Mouse (Mus musculus) forebrain, embryonic 13.5 days (tissue): ENCODE measurements at regions not wholly inside any gene's neighbourhood (a gene's known extent, or its start where the extent isn't known, plus 50 kb on each side); places are given as distances from the start of the nearest gene placed in this dataset.
A peak's percentile ranks its signal among the peaks of the same experiment; 100 is the strongest.

Source experiments
- ATAC-seq: fragments of 200-750 bp; cut with Nextera tagmentation; 2 replicates; pipeline ENCODE4 v1.8.0; 2017
- H3K27ac ChIP-seq: fragments of 300-500 bp; sonication (generic); 2 replicates; pipeline ENCODE4 v1.5.1; 2015; ENCODE audit warnings: inconsistent platforms, mild to moderate bottlenecking, moderate library complexity
- H3K27me3 ChIP-seq: fragments of 300-500 bp; sonication (generic); 2 replicates; pipeline ENCODE4 v1.6.1; 2015; ENCODE audit warnings: mild to moderate bottlenecking, inconsistent platforms
- H3K36me3 ChIP-seq: fragments of 300-500 bp; sonication (generic); 2 replicates; pipeline ENCODE4 v1.6.1; 2015; ENCODE audit warnings: mild to moderate bottlenecking, inconsistent platforms; ENCODE audit not compliant: poor library complexity, severe bottlenecking
- H3K4me1 ChIP-seq: fragments of 300-500 bp; sonication (generic); 2 replicates; pipeline ENCODE4 v1.6.1; 2015; ENCODE audit warnings: inconsistent platforms
- H3K4me2 ChIP-seq: fragments of 300-500 bp; sonication (generic); 2 replicates; pipeline ENCODE4 v1.6.1; 2015; ENCODE audit warnings: inconsistent platforms, mild to moderate bottlenecking, moderate library complexity
- H3K4me3 ChIP-seq: fragments of 300-500 bp; sonication (generic); 2 replicates; pipeline ENCODE4 v1.5.1; 2015; ENCODE audit warnings: mild to moderate bottlenecking, inconsistent platforms
- H3K9ac ChIP-seq: fragments of 300-500 bp; sonication (generic); 2 replicates; pipeline ENCODE4 v1.6.1; 2015; ENCODE audit warnings: mild to moderate bottlenecking, inconsistent platforms
- H3K9me3 ChIP-seq: fragments of 300-500 bp; sonication (generic); replicated peaks from 2 replicates; pipeline ENCODE4 v1.6.1; 2016; ENCODE audit warnings: inconsistent platforms
- WGBS: fragments of 180-500 bp; shearing (Covaris S2); methylation state at CpG from one replicate; pipeline ENCODE4 v1.1.7; 2015; 5-methylcytosine and 5-hydroxymethylcytosine counted together

GRCm38 (mm10) chr12:29258966-29259365, 269.2 kb upstream of the Myt1l start:
- Histone ChIP-seq H3K9ac (no peak overlapping the region), H3K27ac (peak overlapping the region; percentile 68)

DNA sequence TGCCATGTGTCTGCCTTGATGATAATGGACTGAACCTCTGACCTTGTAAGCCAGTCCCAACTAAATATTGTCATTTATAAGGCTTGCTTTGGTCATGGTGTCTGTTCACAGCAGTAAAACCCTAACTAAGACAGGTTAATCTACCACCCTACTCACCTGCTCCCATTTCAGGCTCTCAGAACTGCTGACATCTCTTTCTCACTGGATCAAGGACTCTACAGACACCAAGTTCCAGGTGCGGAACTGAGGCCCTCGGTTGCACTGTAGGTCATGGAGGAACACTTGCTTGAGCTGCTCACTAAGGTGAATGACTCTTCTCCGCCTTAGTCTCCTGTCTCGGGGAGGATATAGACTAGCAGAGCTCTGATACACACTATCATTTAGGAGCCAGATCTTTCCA, 254.0 kb upstream of the Myt1l start:
- Histone ChIP-seq H3K4me2 (no peak overlapping the region), H3K9me3 (no peaks in the 10 kb centered on the region), H3K27me3 (no peaks in the 10 kb centered on the region), H3K4me1 (peaks cover 2% of the 10 kb centered on the region; the same call in 1 of the 2 replicates), H3K36me3 (no peaks in the 10 kb centered on the region), H3K9ac (no peak overlapping the region), H3K27ac (no peak overlapping the region), H3K4me3 (no peak overlapping the region)
- 95% methylated on average over 4 of the region's 4 CpGs for WGBS
- no peak for ATAC-seq

More at GRCm38 (mm10) chr12:29258966-29259365, 269.2 kb upstream of the Myt1l start:
- no peak overlapping the region for H3K4me2 ChIP-seq
- H3K4me1 ChIP-seq = peaks cover 26% of the 10 kb centered on the region
- no peaks in the 10 kb centered on the region for H3K36me3 ChIP-seq
- no peaks in the 10 kb centered on the region for H3K9me3 ChIP-seq
- H3K4me3 ChIP-seq = no peak overlapping the region
- ATAC-seq = no peak
- 59% methylated on average over 7 of the region's 7 CpGs for WGBS
- H3K27me3 ChIP-seq = no peaks in the 10 kb centered on the region

DNA sequence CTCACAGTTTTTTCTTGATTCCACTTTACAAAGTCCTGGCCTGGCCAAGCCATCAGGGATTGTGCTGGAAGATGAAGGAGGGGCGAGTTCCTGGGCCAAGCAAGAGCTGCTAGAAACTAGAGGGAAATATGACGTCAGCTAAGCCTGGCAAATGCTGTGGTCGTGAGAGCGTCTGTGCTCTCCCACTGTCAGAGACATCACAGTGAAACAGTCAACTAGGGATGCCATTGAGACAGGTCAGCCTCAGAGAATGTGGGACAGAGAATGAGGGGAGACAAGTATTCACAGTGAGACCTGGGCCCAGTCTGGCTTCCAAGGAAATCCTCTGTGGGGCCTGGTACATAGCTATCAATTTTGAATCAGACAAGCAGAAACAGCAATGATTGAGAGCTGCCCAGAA, 252.5 kb upstream of the Myt1l start:
- no peak for ATAC-seq
- Histone ChIP-seq H3K4me3 (no peak overlapping the region), H3K4me1 (peaks cover 17% of the 10 kb centered on the region), H3K9ac (no peak overlapping the region), H3K9me3 (no peaks in the 10 kb centered on the region), H3K4me2 (no peak overlapping the region), H3K36me3 (no peaks in the 10 kb centered on the region), H3K27me3 (no peaks in the 10 kb centered on the region), H3K27ac (no peak overlapping the region)
- 70% methylated on average over 4 of the region's 4 CpGs for WGBS

GRCm38 (mm10) chr12:29279631-29280080, 248.5 kb upstream of the Myt1l start:
- H3K4me2 ChIP-seq = peak overlapping the region; percentile 51
- ATAC-seq = peak; percentile 71
- H3K27me3 ChIP-seq = no peaks in the 10 kb centered on the region
- no peaks in the 10 kb centered on the region for H3K9me3 ChIP-seq
- WGBS = 1% methylated on average over 13 of the region's 13 CpGs
- H3K4me3 ChIP-seq = peak overlapping the region; percentile 11
- no peaks in the 10 kb centered on the region for H3K36me3 ChIP-seq
- peak overlapping the region; percentile 93 for H3K27ac ChIP-seq
- peak overlapping the region; percentile 55 for H3K9ac ChIP-seq
- H3K4me1 ChIP-seq = peaks cover 28% of the 10 kb centered on the region

GRCm38 (mm10) chr12:29280081-29280788, 247.9 kb upstream of the Myt1l start:
- H3K27ac ChIP-seq = peak overlapping the region; percentile 93
- H3K4me1 ChIP-seq = peaks cover 28% of the 10 kb centered on the region
- H3K4me2 ChIP-seq = peak overlapping the region; percentile 51
- H3K9me3 ChIP-seq = no peaks in the 10 kb centered on the region
- peak overlapping the region; percentile 55 for H3K9ac ChIP-seq
- H3K27me3 ChIP-seq = no peaks in the 10 kb centered on the region
- WGBS = 3% methylated on average over 9 of the region's 9 CpGs
- H3K4me3 ChIP-seq = peak overlapping the region; percentile 11
- H3K36me3 ChIP-seq = no peaks in the 10 kb centered on the region
- peak; percentile 79 for ATAC-seq

DNA sequence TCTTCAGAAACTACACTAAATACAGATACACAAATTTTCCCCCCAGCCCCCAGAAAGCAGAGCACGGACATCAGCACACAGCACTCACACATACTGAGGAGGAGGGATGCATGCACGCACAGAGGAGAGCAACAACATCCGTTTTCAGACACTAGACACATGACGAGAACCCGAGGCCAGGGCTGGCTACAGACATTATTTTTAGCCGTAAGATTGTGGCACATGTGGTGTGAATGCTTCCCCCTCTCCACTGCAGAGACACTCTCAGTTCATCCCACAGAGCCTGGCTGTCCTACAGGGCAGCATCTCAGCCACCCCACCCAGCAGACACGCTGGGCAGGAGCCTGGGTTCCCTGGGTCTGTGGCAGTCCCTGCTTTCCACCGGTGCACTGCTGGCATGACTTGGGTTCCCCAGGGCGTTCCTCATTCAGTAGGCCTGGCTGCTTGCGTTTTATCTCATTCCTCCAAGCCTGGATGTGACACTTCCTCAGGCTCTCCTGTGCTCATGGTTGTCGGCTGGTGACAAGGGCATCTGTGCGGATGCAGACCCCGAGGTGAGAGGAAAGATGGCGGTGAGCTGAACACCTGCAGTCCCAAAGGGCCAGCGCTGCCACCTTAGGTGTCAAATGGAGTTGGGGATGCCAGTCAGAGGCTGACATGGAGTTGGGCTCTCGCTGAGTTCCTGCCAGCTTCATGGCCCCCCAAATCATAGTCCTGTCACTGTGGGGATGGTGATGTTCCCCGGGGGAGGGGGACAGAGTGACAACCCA, 247.1 kb upstream of the Myt1l start:
- Histone ChIP-seq H3K4me1 (peaks cover 28% of the 10 kb centered on the region), H3K4me2 (peak overlapping the region; percentile 51; the same call in 1 of the 2 replicates), H3K9ac (peak overlapping the region; percentile 55), H3K9me3 (no peaks in the 10 kb centered on the region), H3K27me3 (no peaks in the 10 kb centered on the region), H3K4me3 (no peak overlapping the region), H3K36me3 (no peaks in the 10 kb centered on the region), H3K27ac (peak overlapping the region; percentile 93)
- peak; percentile 24 for ATAC-seq
- WGBS = 58% methylated on average over 17 of the region's 17 CpGs

DNA sequence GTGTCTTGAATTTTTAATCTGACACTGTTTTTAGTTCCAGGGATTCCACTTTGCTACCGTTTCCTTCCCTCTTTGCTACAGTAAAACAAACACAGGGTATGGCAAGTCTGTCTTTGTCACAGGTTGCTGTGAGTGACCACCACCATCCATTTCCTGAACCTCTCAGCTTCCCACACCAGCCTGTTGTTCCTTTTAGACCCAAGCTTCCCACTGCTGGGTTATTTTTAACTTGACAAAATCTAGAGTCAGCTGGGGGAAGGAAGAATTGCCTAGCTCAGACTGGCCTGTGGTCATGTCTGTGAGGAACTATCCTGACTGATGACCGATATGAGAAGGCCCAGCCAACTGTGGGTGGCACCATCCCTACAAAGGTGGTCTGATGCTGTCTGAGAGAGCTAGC, 239.4 kb upstream of the Myt1l start:
- no peaks in the 10 kb centered on the region for H3K36me3 ChIP-seq
- ATAC-seq = no peak
- no peak overlapping the region for H3K27ac ChIP-seq
- H3K4me3 ChIP-seq = no peak overlapping the region
- 71% methylated on average over 2 of the region's 2 CpGs for WGBS
- H3K9ac ChIP-seq = no peak overlapping the region
- H3K4me2 ChIP-seq = no peak overlapping the region
- no peaks in the 10 kb centered on the region for H3K27me3 ChIP-seq
- H3K4me1 ChIP-seq = peaks cover 9% of the 10 kb centered on the region
- H3K9me3 ChIP-seq = no peaks in the 10 kb centered on the region

DNA sequence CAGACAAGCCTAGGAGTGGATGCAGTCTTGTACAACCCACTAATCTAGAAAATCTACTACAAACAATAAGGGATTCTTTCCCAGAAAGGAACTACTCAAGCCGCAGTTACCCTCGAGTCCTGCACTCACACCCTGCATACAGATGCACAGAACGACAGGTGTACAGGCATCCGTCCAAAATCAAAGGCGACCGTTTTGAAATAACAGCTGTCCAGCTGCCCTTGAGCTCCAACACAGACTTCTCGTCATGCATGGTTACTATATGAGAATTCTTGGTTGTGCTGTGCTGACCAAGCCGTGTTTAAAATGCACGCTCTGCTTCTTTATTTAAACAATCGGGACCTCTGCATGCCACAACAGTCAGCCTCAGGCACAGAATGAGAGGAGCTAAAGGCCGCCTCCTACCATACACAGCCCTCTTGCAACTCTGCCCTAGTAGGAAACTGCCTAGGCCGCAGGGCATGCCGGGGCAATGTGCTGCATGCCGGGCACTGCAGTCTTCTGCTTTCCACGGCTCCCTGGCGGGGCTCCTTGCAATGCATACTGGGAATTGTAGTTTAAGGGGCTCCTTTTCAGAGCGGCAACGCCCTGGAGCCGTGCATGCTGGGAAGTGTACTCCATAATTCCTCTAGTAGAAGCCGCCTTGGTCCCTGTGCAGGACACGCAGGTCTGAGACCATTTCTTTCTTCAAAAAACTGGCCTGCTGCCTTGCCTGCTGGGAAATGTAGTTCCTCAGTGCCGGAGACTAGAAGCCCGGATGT, 237.4 kb upstream of the Myt1l start:
- Histone ChIP-seq H3K9ac (peak overlapping the region; percentile 60), H3K27ac (peak overlapping the region; percentile 83), H3K36me3 (no peaks in the 10 kb centered on the region), H3K9me3 (no peaks in the 10 kb centered on the region), H3K27me3 (no peaks in the 10 kb centered on the region), H3K4me3 (peak overlapping the region; percentile 31), H3K4me1 (peaks cover 9% of the 10 kb centered on the region), H3K4me2 (peak overlapping the region; percentile 60)
- 10% methylated on average over 23 of the region's 23 CpGs for WGBS
- ATAC-seq = peak; percentile 99

- no peaks in the 10 kb centered on the region for H3K4me1 ChIP-seq
- no peaks in the 10 kb centered on the region for H3K27me3 ChIP-seq
- no peak overlapping the region for H3K9ac ChIP-seq
- H3K27ac ChIP-seq = no peak overlapping the region
- no peak overlapping the region for H3K4me3 ChIP-seq
- H3K9me3 ChIP-seq = no peaks in the 10 kb centered on the region
- WGBS = 85% methylated on average over 5 of the region's 5 CpGs
- no peak overlapping the region for H3K4me2 ChIP-seq
- ATAC-seq = no peak
- H3K36me3 ChIP-seq = no peaks in the 10 kb centered on the region
Measured at GRCm38 (mm10) chr12:29297984-29298383, 230.2 kb upstream of the Myt1l start.

DNA sequence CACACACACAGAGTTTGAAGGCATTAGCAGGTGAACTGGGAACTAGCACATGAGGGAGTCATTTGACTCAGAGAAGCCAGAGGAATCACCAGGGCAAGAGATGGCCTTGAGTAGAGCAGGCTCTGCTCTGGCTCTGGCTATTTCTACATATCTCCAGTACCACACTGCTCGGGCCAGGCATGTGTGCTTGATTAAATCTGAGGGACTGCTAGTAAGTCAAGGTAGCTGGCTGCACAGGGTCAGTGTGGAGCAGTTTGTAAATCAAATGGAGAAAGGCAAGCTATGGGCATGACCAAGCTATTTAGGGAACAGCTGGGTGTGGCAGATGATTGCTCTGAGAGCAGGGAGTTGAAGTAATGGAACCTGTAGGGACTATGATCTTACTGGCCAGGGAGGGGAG, 212.5 kb upstream of the Myt1l start:
- no peak for ATAC-seq
- 86% methylated on average over 1 of the region's 1 CpGs for WGBS
- Histone ChIP-seq H3K9ac (no peak overlapping the region), H3K27me3 (no peaks in the 10 kb centered on the region), H3K4me1 (no peaks in the 10 kb centered on the region), H3K27ac (no peak overlapping the region), H3K9me3 (no peaks in the 10 kb centered on the region), H3K36me3 (no peaks in the 10 kb centered on the region), H3K4me2 (no peak overlapping the region), H3K4me3 (no peak overlapping the region)

GRCm38 (mm10) chr12:29321468-29321867, 206.7 kb upstream of the Myt1l start:
- 0 out of 2 replicates have a peak, but pooled peaks have one; percentile 27 for ATAC-seq

DNA sequence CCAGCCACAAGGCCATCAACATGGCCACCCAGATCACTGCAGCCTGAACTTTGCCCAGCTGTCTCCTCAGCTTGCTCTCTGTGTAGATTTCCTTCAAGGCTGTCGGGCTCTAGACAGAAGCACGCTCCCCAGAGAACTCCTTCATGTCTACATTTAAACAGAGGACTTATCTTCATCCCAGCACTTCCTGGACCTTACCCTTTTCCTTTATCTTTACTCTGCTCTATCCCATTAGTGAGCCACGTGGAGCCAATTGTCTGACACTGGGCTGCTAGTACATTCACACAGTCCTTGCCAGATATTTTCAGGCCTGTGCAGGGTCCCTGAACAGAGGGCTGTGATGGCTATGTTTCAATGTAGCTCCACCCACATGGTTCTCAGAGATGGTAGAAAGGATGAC, 204.7 kb upstream of the Myt1l start:
- H3K4me1 ChIP-seq = peaks cover 8% of the 10 kb centered on the region
- no peaks in the 10 kb centered on the region for H3K27me3 ChIP-seq
- no peaks in the 10 kb centered on the region for H3K36me3 ChIP-seq
- H3K4me2 ChIP-seq = no peak overlapping the region
- no peak overlapping the region for H3K9ac ChIP-seq
- 75% methylated on average over 3 of the region's 3 CpGs for WGBS
- H3K9me3 ChIP-seq = no peaks in the 10 kb centered on the region
- ATAC-seq = no peak
- no peak overlapping the region for H3K27ac ChIP-seq
- H3K4me3 ChIP-seq = no peak overlapping the region

More at GRCm38 (mm10) chr12:29321468-29321867, 206.7 kb upstream of the Myt1l start:
- WGBS = 15% methylated on average over 2 of the region's 2 CpGs
- Histone ChIP-seq H3K27me3 (no peaks in the 10 kb centered on the region), H3K9me3 (no peaks in the 10 kb centered on the region), H3K27ac (no peak overlapping the region; the same call in 1 of the 2 replicates), H3K4me1 (peaks cover 8% of the 10 kb centered on the region), H3K4me2 (no peak overlapping the region), H3K9ac (no peak overlapping the region), H3K4me3 (no peak overlapping the region), H3K36me3 (no peaks in the 10 kb centered on the region)
